Mouse (Mus musculus) thymus, adult 2 months (tissue): ENCODE measurements around the gene Fyb.

Experiments used
- CTCF ChIP-seq: fragments of 200-500 bp; IDR thresholded peaks from 2 replicates; pipeline ENCODE4 v1.5.1; 2012; ENCODE audit warnings: mild to moderate bottlenecking, control low read depth, low read length, moderate library complexity, borderline replicate concordance; ENCODE audit not compliant: control insufficient read depth, poor library complexity, insufficient read depth; ENCODE audit errors: extremely low read depth
- POLR2A ChIP-seq: fragments of 200-500 bp; IDR thresholded peaks from 2 replicates; pipeline ENCODE4 v1.6.1; 2012; ENCODE audit warnings: mild to moderate bottlenecking, low read length, control low read depth, moderate library complexity; ENCODE audit not compliant: control insufficient read depth, poor library complexity, insufficient read depth; ENCODE audit errors: extremely low read depth

GRCm38 (mm10) chr15:6574283-6574960, 51.8 kb downstream of the Fyb start:
- TF ChIP-seq CTCF (no peak), POLR2A (no peak)
